ENCODE assay signal across 14 mouse cellular contexts in the genomic region with DNA sequence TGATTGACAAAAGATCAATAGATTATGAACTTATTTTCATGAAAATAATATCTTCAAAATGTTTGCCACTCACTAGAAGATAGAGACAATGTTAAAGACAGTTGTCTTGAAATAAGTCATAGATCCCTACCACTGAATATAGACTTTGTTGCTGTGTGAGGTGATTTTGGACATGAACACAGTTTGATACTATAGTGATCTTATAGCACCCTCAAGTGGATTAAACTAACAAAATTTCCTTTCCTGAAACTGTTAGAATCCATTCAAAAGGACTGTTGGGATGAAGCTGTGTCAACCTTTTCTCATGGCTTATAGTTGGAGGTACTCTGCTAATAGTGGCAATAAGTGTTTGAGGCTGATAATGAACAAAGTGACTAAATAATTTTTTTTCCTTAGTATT. TPM values are rescaled to one million over a fixed set of nuclear protein-coding genes. Genes with fewer than 3 reads are reported as not detected.
DNase-seq lines count a peak whose midpoint lies in the region; ATAC-seq and TF ChIP-seq lines count a peak whose summit lies in the region.
"Had no signal": no experiment of that assay in that cellular context is flagged by ENCODE, and none has a peak within 500 bp of the region (broad histone marks: within the 10 kb centered on the region; RNA-seq: fewer than 3 reads in every experiment).

No protein-coding gene starts in this region.

- no peak overlapping the region for H3K4me2 ChIP-seq in intestine, postnatal 0 days (replicated peaks; ENCODE audit: low read depth)
- H3K4me2 ChIP-seq in intestine, embryonic 16.5 days (ENCODE audit: low read depth, low read length): no peak overlapping the region
- H3K4me2 ChIP-seq in neural tube, embryonic 12.5 days (replicated peaks): no peak overlapping the region
- H3K4me2 ChIP-seq in forebrain, embryonic 16.5 days (ENCODE audit: low read length): no peak overlapping the region
- H3K4me2 ChIP-seq: limb, embryonic 15.5 days had no signal

- no peaks in the 10 kb centered on the region for H3K4me1 ChIP-seq in intestine, postnatal 0 days (replicated peaks; ENCODE audit: control insufficient read depth, insufficient read depth, low read length)
- H3K4me1 ChIP-seq in intestine, embryonic 16.5 days (ENCODE audit: control insufficient read depth, insufficient read depth, low read length): no peaks in the 10 kb centered on the region
- H3K4me1 ChIP-seq in neural tube, embryonic 12.5 days: no peaks in the 10 kb centered on the region
- no peaks in the 10 kb centered on the region for H3K4me1 ChIP-seq in forebrain, embryonic 16.5 days (replicated peaks; ENCODE audit: control insufficient read depth, insufficient read depth, low read length)
- H3K4me1 ChIP-seq: limb, embryonic 15.5 days had no signal

- no peaks in the 10 kb centered on the region for H3K9me3 ChIP-seq in intestine, postnatal 0 days (ENCODE audit: control insufficient read depth)
- no peaks in the 10 kb centered on the region for H3K9me3 ChIP-seq in intestine, embryonic 16.5 days (ENCODE audit: control insufficient read depth, low read length)
- no peaks in the 10 kb centered on the region for H3K9me3 ChIP-seq in neural tube, embryonic 12.5 days
- H3K9me3 ChIP-seq in forebrain, embryonic 16.5 days (ENCODE audit: control insufficient read depth, low read length): no peaks in the 10 kb centered on the region
- H3K9me3 ChIP-seq: limb, embryonic 15.5 days had no signal

- TF ChIP-seq CTCF in intestine, postnatal 0 days (IDR thresholded peaks at IDR 0.05; ENCODE audit: low read depth): peak; percentile 41

- no peak for ATAC-seq in intestine, postnatal 0 days
- ATAC-seq in intestine, embryonic 16.5 days: no peak
- 0 out of 2 replicates have a peak, but pooled peaks have one; percentile 25 for ATAC-seq in neural tube, embryonic 12.5 days (ENCODE audit: low FRiP score, low read depth)
- ATAC-seq in forebrain, embryonic 16.5 days: peak; percentile 64; the same call in 1 of the 2 replicates

- no peak overlapping the region for H3K9ac ChIP-seq in intestine, postnatal 0 days (ENCODE audit: low read depth, low read length)
- H3K9ac ChIP-seq in intestine, embryonic 16.5 days (ENCODE audit: low read depth, low read length): no peak overlapping the region
- H3K9ac ChIP-seq in neural tube, embryonic 12.5 days: no peak overlapping the region
- H3K9ac ChIP-seq in forebrain, embryonic 16.5 days (replicated peaks; ENCODE audit: low read depth, low read length): no peak overlapping the region
- H3K9ac ChIP-seq: limb, embryonic 15.5 days had no signal

- no peaks in the 10 kb centered on the region for H3K27me3 ChIP-seq in intestine, postnatal 0 days (replicated peaks; ENCODE audit: control insufficient read depth, insufficient read depth, low read length)
- no peaks in the 10 kb centered on the region for H3K27me3 ChIP-seq in intestine, embryonic 16.5 days (replicated peaks; ENCODE audit: control insufficient read depth, insufficient read depth, low read length)
- H3K27me3 ChIP-seq in neural tube, embryonic 12.5 days (replicated peaks): no peaks in the 10 kb centered on the region
- no peaks in the 10 kb centered on the region for H3K27me3 ChIP-seq in forebrain, embryonic 16.5 days (replicated peaks; ENCODE audit: control insufficient read depth, insufficient read depth, low read length)
- H3K27me3 ChIP-seq: limb, embryonic 15.5 days had no signal

- H3K36me3 ChIP-seq in intestine, postnatal 0 days (ENCODE audit: control insufficient read depth, insufficient read depth): no peaks in the 10 kb centered on the region
- no peaks in the 10 kb centered on the region for H3K36me3 ChIP-seq in intestine, embryonic 16.5 days (ENCODE audit: control insufficient read depth, insufficient read depth, low read length)
- H3K36me3 ChIP-seq in neural tube, embryonic 12.5 days: no peaks in the 10 kb centered on the region
- no peaks in the 10 kb centered on the region for H3K36me3 ChIP-seq in forebrain, embryonic 16.5 days (ENCODE audit: control insufficient read depth, insufficient read depth)
- H3K36me3 ChIP-seq: limb, embryonic 15.5 days had no signal

- DNase-seq in neural tube, embryonic 10.5 days (ENCODE audit: extremely low spot score, low spot score): no peak
- no peak for DNase-seq in adrenal gland, postnatal 36 days
- DNase-seq in cerebellum, adult 9-10 months: no peak
- DNase-seq: adrenal gland, postnatal 14 days; cerebellum, adult 8-10 months; layer of hippocampus, adult 9-11 months; spleen, adult 18-20 months; thymus, adult 2 months had no signal

- H3K4me3 ChIP-seq in intestine, postnatal 0 days (ENCODE audit: low read depth, low read length): no peak overlapping the region
- no peak overlapping the region for H3K4me3 ChIP-seq in intestine, embryonic 16.5 days (ENCODE audit: low read length)
- H3K4me3 ChIP-seq in neural tube, embryonic 12.5 days: no peak overlapping the region
- H3K4me3 ChIP-seq in forebrain, embryonic 16.5 days (replicated peaks; ENCODE audit: low read length): no peak overlapping the region
- H3K4me3 ChIP-seq: limb, embryonic 15.5 days had no signal

- H3K27ac ChIP-seq in intestine, postnatal 0 days (ENCODE audit: low read depth, low read length): no peak overlapping the region
- no peak overlapping the region for H3K27ac ChIP-seq in intestine, embryonic 16.5 days (ENCODE audit: low read length)
- no peak overlapping the region for H3K27ac ChIP-seq in neural tube, embryonic 12.5 days
- no peak overlapping the region for H3K27ac ChIP-seq in forebrain, embryonic 16.5 days (ENCODE audit: low read length)
- H3K27ac ChIP-seq: limb, embryonic 15.5 days had no signal

RNA-seq across cellular contexts. Expression of gene Ttc14, which starts 8.7 kb away (rescaled TPM):
- 26.5 and 34.0 TPM in 2 replicates for polyA plus RNA-seq in intestine, postnatal 0 days (2015; fragmentation: Nextera tagmentation; extraction: Ambion mirVana)
- polyA plus RNA-seq in intestine, embryonic 16.5 days (2015; fragmentation: Nextera tagmentation; extraction: Ambion mirVana): 39.2 and 39.5 TPM in 2 replicates
- 67.1 and 71.3 TPM in 2 replicates for polyA plus RNA-seq in neural tube, embryonic 12.5 days (2016; fragmentation: Nextera tagmentation; extraction: Ambion mirVana)
- 73.3 and 75.6 TPM in 2 replicates for polyA plus RNA-seq in forebrain, embryonic 16.5 days (2015; fragmentation: Nextera tagmentation; extraction: Ambion mirVana)
- total RNA-seq in adrenal gland, postnatal 36 days (2021): 10 to 100 TPM; 35.0 to 47.9 TPM

RNA-seq across cellular contexts. Expression of gene Ccdc39, which starts 53.1 kb away (rescaled TPM):
- polyA plus RNA-seq in intestine, postnatal 0 days (2015; fragmentation: Nextera tagmentation; extraction: Ambion mirVana): 0.39 and 0.67 TPM in 2 replicates
- 1.9 and 2.2 TPM in 2 replicates for polyA plus RNA-seq in intestine, embryonic 16.5 days (2015; fragmentation: Nextera tagmentation; extraction: Ambion mirVana)
- polyA plus RNA-seq in neural tube, embryonic 12.5 days (2016; fragmentation: Nextera tagmentation; extraction: Ambion mirVana): 7.3 and 8.4 TPM in 2 replicates
- polyA plus RNA-seq in forebrain, embryonic 16.5 days (2015; fragmentation: Nextera tagmentation; extraction: Ambion mirVana): 16.6 and 17.1 TPM in 2 replicates
- total RNA-seq in adrenal gland, postnatal 36 days (2021): 1 to 10 TPM; 1.0 to 1.7 TPM
- total RNA-seq: megakaryocyte, adult 5-6 weeks had no signal

Comparison
In these comparisons a context has a peak if more than half of its experiments do, and no peak if none do; other contexts are left out.
1. ATAC-seq: peak in neural tube, embryonic 12.5 days (single experiment) and forebrain, embryonic 16.5 days (single experiment); none in intestine, postnatal 0 days (single experiment) and intestine, embryonic 16.5 days (single experiment).